Mouse (Mus musculus): ENCODE data around the gene Tmem98. TPM values are rescaled to one million over a fixed set of nuclear protein-coding genes. Genes with fewer than 3 reads are reported as not detected.

Gene Tmem98
- polyA plus RNA-seq, 1 experiment from 2014 or later = 126 TPM

GRCm38 (mm10) chr11:80767320-80767617, 42.7 kb upstream of the Tmem98 start:
- TF ChIP-seq CTCF (IDR thresholded peaks at IDR 0.05; ENCODE audit: low read depth) (no peak), EP300 (optimal IDR thresholded peaks at IDR 0.05) (no peak)
- 63% methylated on average over 3 of the region's 3 CpGs for WGBS
- Histone ChIP-seq H3K9ac (ENCODE audit: low read length) (no peak overlapping the region), H3K4me2 (replicated peaks; ENCODE audit: low read depth) (no peak overlapping the region), H3K9me3 (ENCODE audit: control insufficient read depth, low read length) (no peaks in the 10 kb centered on the region), H3K36me3 (ENCODE audit: control insufficient read depth, insufficient read depth, low read length) (no peaks in the 10 kb centered on the region), H3K4me3 (ENCODE audit: low read depth, low read length) (no peak overlapping the region), H3K27me3 (ENCODE audit: control insufficient read depth, insufficient read depth, low read length) (no peaks in the 10 kb centered on the region), H3K4me1 (replicated peaks; ENCODE audit: control insufficient read depth, insufficient read depth) (no peaks in the 10 kb centered on the region), H3K27ac (replicated peaks) (no peak overlapping the region)
- DNase-seq (ENCODE audit: low spot score) (no peak), ATAC-seq (ENCODE audit: low FRiP score, low TSS enrichment) (no peak)

GRCm38 (mm10) chr11:80771186-80771585, 38.8 kb upstream of the Tmem98 start:
- H3K9me3 ChIP-seq (ENCODE audit: control insufficient read depth, low read length) = no peaks in the 10 kb centered on the region
- H3K27ac ChIP-seq (replicated peaks) = no peak overlapping the region
- no peak overlapping the region for H3K4me3 ChIP-seq (ENCODE audit: low read depth, low read length)
- H3K9ac ChIP-seq (ENCODE audit: low read length) = no peak overlapping the region
- no peaks in the 10 kb centered on the region for H3K4me1 ChIP-seq (replicated peaks; ENCODE audit: control insufficient read depth, insufficient read depth)
- no peak for DNase-seq (ENCODE audit: low spot score)
- no peak overlapping the region for H3K4me2 ChIP-seq (replicated peaks; ENCODE audit: low read depth)
- no peaks in the 10 kb centered on the region for H3K27me3 ChIP-seq (ENCODE audit: control insufficient read depth, insufficient read depth, low read length)
- TF ChIP-seq CTCF (IDR thresholded peaks at IDR 0.05; ENCODE audit: low read depth) (no peak), EP300 (optimal IDR thresholded peaks at IDR 0.05) (no peak)
- H3K36me3 ChIP-seq (ENCODE audit: control insufficient read depth, insufficient read depth, low read length) = no peaks in the 10 kb centered on the region
- ATAC-seq (ENCODE audit: low FRiP score, low TSS enrichment) = no peak
- 74% methylated on average over 3 of the region's 3 CpGs for WGBS

- ATAC-seq (ENCODE audit: low FRiP score, low TSS enrichment) (no peak), DNase-seq (ENCODE audit: low spot score) (no peak)
- Histone ChIP-seq H3K9me3 (ENCODE audit: control insufficient read depth, low read length) (no peaks in the 10 kb centered on the region), H3K4me2 (replicated peaks; ENCODE audit: low read depth) (no peak overlapping the region), H3K9ac (ENCODE audit: low read length) (no peak overlapping the region), H3K36me3 (ENCODE audit: control insufficient read depth, insufficient read depth, low read length) (no peaks in the 10 kb centered on the region), H3K4me3 (ENCODE audit: low read depth, low read length) (no peak overlapping the region), H3K27me3 (ENCODE audit: control insufficient read depth, insufficient read depth, low read length) (no peaks in the 10 kb centered on the region), H3K27ac (replicated peaks) (no peak overlapping the region), H3K4me1 (replicated peaks; ENCODE audit: control insufficient read depth, insufficient read depth) (no peaks in the 10 kb centered on the region)
- WGBS = 74% methylated on average over 5 of the region's 5 CpGs
- TF ChIP-seq CTCF (IDR thresholded peaks at IDR 0.05; ENCODE audit: low read depth) = no peak
- no peak for TF ChIP-seq EP300 (optimal IDR thresholded peaks at IDR 0.05)
These were observed 38.3 kb upstream of the Tmem98 start for GRCm38 (mm10) chr11:80771596-80772250.

GRCm38 (mm10) chr11:80772595-80773210, 37.3 kb upstream of the Tmem98 start:
- H3K4me2 ChIP-seq (replicated peaks; ENCODE audit: low read depth) = no peak overlapping the region
- no peak overlapping the region for H3K27ac ChIP-seq (replicated peaks)
- TF ChIP-seq EP300 (optimal IDR thresholded peaks at IDR 0.05) (no peak), CTCF (IDR thresholded peaks at IDR 0.05; ENCODE audit: low read depth) (no peak)
- H3K9ac ChIP-seq (ENCODE audit: low read length) = no peak overlapping the region
- no peaks in the 10 kb centered on the region for H3K27me3 ChIP-seq (ENCODE audit: control insufficient read depth, insufficient read depth, low read length)
- H3K9me3 ChIP-seq (ENCODE audit: control insufficient read depth, low read length) = no peaks in the 10 kb centered on the region
- H3K4me3 ChIP-seq (ENCODE audit: low read depth, low read length) = no peak overlapping the region
- 87% methylated on average over 6 of the region's 6 CpGs for WGBS
- DNase-seq (ENCODE audit: low spot score) = no peak
- H3K36me3 ChIP-seq (ENCODE audit: control insufficient read depth, insufficient read depth, low read length) = no peaks in the 10 kb centered on the region
- H3K4me1 ChIP-seq (replicated peaks; ENCODE audit: control insufficient read depth, insufficient read depth) = no peaks in the 10 kb centered on the region
- no peak for ATAC-seq (ENCODE audit: low FRiP score, low TSS enrichment)

- 54% methylated on average over 3 of the region's 3 CpGs for WGBS
- ATAC-seq (ENCODE audit: low FRiP score, low TSS enrichment) (no peak), DNase-seq (ENCODE audit: low spot score) (no peak)
- Histone ChIP-seq H3K27ac (replicated peaks) (no peak overlapping the region), H3K9me3 (ENCODE audit: control insufficient read depth, low read length) (no peaks in the 10 kb centered on the region), H3K36me3 (ENCODE audit: control insufficient read depth, insufficient read depth, low read length) (no peaks in the 10 kb centered on the region), H3K4me3 (ENCODE audit: low read depth, low read length) (no peak overlapping the region), H3K27me3 (ENCODE audit: control insufficient read depth, insufficient read depth, low read length) (no peaks in the 10 kb centered on the region), H3K9ac (ENCODE audit: low read length) (no peak overlapping the region), H3K4me1 (replicated peaks; ENCODE audit: control insufficient read depth, insufficient read depth) (no peaks in the 10 kb centered on the region), H3K4me2 (replicated peaks; ENCODE audit: low read depth) (no peak overlapping the region)
- TF ChIP-seq CTCF (IDR thresholded peaks at IDR 0.05; ENCODE audit: low read depth) (no peak), EP300 (optimal IDR thresholded peaks at IDR 0.05) (no peak)
These were observed 34.4 kb upstream of the Tmem98 start for GRCm38 (mm10) chr11:80775535-80775934.

GRCm38 (mm10) chr11:80777708-80778107, 32.3 kb upstream of the Tmem98 start:
- 72% methylated on average over 2 of the region's 2 CpGs for WGBS
- Histone ChIP-seq H3K36me3 (ENCODE audit: control insufficient read depth, insufficient read depth, low read length) (no peaks in the 10 kb centered on the region), H3K4me1 (replicated peaks; ENCODE audit: control insufficient read depth, insufficient read depth) (no peaks in the 10 kb centered on the region), H3K4me2 (replicated peaks; ENCODE audit: low read depth) (peak overlapping the region; percentile 19; the same call in 1 of the 2 replicates), H3K27ac (replicated peaks) (no peak overlapping the region), H3K4me3 (ENCODE audit: low read depth, low read length) (no peak overlapping the region), H3K9ac (ENCODE audit: low read length) (no peak overlapping the region), H3K9me3 (ENCODE audit: control insufficient read depth, low read length) (no peaks in the 10 kb centered on the region), H3K27me3 (ENCODE audit: control insufficient read depth, insufficient read depth, low read length) (no peaks in the 10 kb centered on the region)
- ATAC-seq (ENCODE audit: low FRiP score, low TSS enrichment) (no peak), DNase-seq (ENCODE audit: low spot score) (no peak)
- peak; percentile 42 for TF ChIP-seq CTCF (IDR thresholded peaks at IDR 0.05; ENCODE audit: low read depth)
- no peak for TF ChIP-seq EP300 (optimal IDR thresholded peaks at IDR 0.05)
